Mouse (Mus musculus) thymus, adult 2 months (tissue): Measurements from ENCODE around the gene Chd4.

Experiments used
- CTCF ChIP-seq: fragments of 200-500 bp; IDR thresholded peaks from 2 replicates; pipeline ENCODE4 v1.5.1; 2012; ENCODE audit warnings: mild to moderate bottlenecking, control low read depth, low read length, moderate library complexity, borderline replicate concordance; ENCODE audit not compliant: control insufficient read depth, poor library complexity, insufficient read depth; ENCODE audit errors: extremely low read depth
- POLR2A ChIP-seq: fragments of 200-500 bp; IDR thresholded peaks from 2 replicates; pipeline ENCODE4 v1.6.1; 2012; ENCODE audit warnings: mild to moderate bottlenecking, low read length, control low read depth, moderate library complexity; ENCODE audit not compliant: control insufficient read depth, poor library complexity, insufficient read depth; ENCODE audit errors: extremely low read depth

DNA sequence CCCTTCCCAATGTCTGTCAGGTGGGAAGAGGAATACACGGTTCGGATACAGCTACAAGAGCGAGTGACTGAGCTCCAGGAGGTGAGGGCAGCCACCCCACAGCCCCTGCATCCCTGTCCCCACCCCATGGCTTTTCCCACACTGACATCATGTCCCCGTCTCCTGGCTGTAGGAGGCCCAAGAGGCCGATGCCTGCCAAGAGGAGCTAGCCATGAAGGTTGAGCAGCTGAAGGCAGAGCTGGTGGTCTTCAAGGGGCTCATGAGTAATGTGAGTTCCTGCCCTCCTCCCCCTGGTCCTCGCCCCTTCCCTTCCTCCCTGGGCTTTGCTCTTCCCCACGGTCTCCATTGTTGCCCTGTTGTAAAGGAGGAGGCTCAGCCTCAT is 53.8 kb downstream of the Chd4 start:
- TF ChIP-seq CTCF (no peak), POLR2A (no peak)
